Mouse (Mus musculus): Measurements from ENCODE around the gene Mtrex.

Gene Mtrex

DNA sequence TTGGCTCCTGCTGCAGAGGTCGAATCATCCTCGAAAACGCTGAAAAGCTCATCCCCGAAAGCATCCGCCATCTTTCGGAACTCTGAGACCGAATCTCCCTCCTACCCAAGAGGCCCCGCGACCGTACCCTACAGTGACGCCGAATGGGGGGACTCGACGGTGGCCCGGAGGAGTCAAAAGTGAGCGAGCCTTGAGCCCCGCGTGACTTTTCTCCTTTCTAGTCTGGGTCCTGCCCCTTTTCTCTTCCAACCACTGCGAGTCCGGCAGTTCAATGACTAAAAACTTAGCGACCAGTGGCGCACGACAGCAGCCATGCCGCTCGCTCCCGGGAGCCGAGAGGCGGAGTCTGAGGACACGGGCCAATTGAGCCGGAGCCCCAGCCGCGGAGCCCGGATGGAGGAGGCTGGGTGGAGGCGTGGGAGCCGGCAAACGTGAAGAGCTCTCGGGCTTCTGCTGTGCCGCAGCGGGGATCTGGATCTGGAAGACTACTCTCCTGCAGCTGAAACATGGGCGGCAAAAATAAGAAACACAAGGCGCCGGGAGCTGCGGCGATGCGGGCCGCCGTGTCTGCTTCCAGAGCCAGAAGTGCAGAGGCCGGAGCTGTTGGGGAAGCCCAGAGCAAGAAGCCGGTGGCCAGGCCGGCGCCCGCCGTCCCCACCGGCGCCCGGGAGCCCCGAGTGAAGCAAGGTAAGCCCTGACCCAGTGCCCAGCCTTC is at the start of gene Mtrex, which contains the start of gene Dhx29:
Gene Mtrex (minus strand): TSS at position 112 of the 715 bp plus-strand sequence.
Gene Dhx29 (plus strand): TSS at position 168 of the 715 bp plus-strand sequence.
- ATAC-seq (ENCODE audit: insufficient number of reproducible peaks, low FRiP score, low TSS enrichment), result peak; percentile 99

DNA sequence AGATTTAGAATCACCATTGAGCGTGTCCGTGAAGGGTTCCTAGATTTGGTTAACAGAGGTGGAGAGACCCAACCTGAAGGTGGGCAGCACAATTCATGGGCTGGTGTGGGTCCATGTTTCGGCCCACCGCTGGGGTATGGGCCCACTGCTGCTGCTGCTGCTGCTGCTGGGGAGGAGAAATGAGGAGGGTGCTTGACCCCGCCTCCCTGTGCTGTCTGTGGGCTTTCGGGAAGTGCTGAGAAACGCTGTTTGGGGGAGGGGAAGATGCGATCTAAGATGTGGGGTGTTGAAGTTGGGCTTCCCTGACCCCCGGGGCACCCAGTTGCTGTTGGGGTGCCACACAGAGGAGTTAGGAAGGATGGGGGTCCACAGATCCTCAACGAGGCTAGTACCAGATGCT is 49.5 kb upstream of the Mtrex start:
- no peak for ATAC-seq (ENCODE audit: insufficient number of reproducible peaks, low FRiP score, low TSS enrichment)

DNA sequence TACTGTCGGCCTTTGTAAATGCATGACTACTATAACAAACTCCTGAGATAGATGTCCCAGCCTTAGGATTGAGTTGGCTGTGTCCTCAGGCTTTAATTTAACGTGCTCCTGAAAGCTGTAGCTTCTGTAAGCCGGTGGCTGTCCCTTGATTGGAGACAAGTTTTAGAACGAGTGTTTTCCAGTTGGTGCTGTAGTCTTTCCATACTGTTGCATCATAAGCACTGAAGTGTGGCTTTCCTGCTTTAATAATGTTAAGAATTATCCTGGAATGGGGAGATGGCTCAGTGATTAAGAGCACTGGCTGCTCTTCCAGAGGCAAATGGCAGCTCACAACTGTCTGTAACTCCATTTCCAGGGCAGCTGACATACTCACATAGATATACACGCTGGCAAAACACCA is 40.1 kb upstream of the Mtrex start:
- ATAC-seq (ENCODE audit: insufficient number of reproducible peaks, low FRiP score, low TSS enrichment), result no peak

DNA sequence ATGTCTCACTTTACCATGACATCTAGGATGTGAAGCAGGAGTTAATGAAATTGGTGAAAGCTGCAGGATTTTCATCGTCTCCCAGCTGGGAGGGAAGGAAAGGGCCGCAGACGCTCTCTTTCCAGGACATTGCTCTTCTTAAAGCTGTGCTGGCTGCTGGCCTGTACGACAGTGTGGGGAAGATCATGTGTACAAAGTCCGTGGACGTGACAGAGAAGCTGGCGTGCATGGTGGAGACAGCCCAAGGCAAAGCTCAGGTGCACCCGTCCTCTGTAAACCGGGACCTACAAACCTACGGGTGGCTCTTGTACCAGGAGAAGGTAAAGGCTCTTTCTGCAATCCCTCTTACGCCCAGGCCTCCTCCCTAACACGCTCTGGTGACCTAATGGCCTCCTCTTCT is 37.2 kb upstream of the Mtrex start:
- no peak for ATAC-seq (ENCODE audit: insufficient number of reproducible peaks, low FRiP score, low TSS enrichment)

DNA sequence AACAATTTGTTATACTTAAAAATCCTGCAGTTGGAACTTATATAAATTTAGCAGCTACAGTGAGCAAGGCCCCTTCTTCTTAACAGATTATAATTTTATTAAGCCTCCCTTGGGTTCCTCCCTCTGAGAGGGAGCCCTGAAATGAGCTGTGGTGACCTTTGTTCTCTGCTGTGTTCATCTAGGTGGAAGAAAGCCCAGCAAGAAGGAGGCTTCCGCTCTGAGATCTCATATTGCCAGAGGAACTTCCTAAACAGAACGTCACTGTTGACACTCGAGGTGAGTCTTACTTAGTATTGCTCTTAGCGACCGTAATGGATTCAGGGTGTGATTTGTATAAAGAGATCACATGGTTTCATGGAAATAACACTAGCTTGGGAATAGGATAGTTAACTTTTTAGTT is 35.9 kb upstream of the Mtrex start:
- no peak for ATAC-seq (ENCODE audit: insufficient number of reproducible peaks, low FRiP score, low TSS enrichment)

DNA sequence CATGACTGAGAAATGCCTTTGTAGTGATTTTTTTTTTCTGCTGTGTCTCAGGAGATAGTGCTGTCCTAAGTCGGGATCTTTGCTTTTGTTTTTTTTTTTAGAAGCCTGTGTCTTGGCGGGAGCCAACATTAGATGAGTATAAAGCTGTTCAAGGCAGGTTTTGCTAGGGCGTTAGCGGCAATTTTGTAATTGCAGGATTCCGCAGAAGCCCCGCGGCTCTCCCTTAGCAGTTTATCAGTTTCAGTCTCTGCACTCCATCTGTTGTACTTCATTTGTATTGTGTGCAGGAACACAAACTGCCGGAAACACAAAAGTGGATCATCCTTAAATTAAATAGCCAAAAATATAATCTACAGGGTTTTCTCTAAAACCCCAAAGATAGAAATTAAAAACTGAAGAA is 26.9 kb upstream of the Mtrex start:
- no peak for ATAC-seq (ENCODE audit: insufficient number of reproducible peaks, low FRiP score, low TSS enrichment)

DNA sequence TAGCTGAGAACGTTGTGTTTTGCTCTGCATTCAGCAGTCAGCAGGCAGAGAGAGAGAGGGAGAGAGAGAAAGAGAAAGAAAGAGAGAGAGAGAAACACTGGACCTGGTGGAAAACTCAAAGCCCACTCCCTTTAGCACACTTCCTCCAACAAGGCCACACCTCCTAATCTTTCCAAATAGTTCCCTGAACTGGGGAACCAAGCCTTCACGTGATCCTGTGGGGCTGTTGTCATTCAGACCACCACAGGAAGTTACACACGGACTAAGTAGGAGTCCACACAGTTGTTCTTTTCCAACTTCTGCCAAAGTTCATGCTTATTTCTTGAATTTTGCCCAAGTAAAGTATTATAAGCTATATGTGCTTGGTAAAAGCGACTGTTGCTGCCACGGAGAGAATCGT is 18.7 kb upstream of the Mtrex start:
- ATAC-seq (ENCODE audit: insufficient number of reproducible peaks, low FRiP score, low TSS enrichment), result no peak

DNA sequence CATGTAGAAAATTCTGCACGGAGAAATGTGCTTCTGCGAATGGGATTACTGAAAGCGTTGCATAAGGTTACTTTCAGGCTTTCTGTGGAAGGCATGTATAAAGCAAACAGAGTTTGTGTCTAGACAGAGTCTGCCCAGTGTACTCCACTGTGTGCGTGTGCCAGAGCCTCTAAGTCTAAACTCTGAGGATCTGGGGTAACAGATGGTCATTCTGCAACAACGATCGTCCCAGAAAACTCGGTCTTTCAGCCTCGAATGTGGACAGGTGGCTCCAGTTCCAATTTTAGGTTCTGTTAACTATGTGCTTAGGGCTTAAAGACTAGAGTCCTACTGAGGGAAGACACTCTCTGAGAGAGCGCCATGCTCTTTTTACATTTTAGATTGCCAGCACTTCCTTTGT is 18.1 kb upstream of the Mtrex start:
- ATAC-seq (ENCODE audit: insufficient number of reproducible peaks, low FRiP score, low TSS enrichment), result no peak

DNA sequence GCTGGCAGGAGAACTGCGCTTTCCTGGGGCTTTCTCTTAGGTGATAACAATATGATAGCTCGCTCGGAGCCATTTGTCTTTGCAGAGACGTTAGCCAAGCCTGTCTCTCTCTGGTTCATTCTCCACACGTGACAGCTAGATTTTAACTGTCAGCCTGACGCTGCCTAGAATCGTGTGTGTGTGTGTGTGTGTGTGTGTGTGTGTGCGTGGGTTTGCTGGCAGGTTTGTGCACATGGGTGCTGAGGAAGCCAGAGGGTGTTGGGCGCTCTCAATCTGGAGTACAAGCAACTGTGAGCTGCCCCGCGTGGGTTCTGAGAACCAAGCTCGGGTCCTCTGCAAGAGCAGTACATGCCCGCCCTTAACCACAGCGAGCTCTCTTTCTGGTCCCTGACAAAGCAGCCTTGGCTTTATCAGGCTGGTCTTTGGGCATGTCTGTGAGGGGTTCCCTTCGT is 14.7 kb upstream of the Mtrex start:
- no peak for ATAC-seq (ENCODE audit: insufficient number of reproducible peaks, low FRiP score, low TSS enrichment)

DNA sequence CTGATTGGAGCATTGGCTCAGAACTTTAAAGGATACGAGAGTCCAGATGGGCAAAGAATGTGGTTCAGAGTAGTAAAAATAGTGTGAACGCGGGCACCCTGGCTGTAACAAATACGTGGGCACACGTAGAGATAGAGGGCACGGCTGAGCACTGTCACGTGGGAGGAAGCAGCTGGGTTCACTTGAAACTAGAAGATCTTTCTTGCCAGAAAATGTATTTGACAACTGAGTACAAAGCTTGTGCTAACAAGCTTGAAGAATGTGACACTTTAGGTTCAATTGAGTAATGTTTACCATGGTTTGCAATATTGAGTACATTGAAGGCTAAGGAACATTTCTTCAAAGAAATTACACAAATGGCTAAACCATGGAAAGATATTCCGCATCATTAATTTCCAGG is 10.9 kb upstream of the Mtrex start:
- no peak for ATAC-seq (ENCODE audit: insufficient number of reproducible peaks, low FRiP score, low TSS enrichment)

DNA sequence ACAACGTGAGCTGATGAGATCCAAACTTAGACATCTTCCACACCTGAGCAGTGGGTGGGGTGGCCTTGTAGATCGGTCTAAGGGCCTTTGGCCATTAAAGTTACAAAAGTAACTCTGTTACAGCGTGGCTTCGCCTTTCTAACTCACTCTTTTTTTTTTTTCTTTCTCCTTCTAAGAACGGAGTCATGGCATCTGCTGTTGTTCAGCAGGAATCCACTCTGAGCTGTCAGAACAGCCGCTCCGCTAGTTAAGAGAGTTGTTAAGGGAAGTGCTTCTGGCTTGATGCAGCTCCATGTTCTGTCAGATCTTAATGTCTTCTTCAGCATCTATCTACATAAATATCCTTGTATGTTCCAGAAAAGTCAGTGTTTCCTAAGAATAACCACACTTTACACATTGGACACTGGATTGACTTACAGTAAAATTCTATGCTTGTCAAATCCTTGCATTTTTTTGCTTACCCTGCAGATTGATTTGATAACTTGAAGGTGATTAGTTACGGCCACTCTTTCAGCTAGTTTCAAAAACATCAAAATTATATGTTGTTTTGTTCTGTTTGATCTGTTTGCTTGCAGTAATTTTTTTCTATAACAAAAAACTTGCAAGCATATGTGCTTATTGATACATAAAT is 955 bp upstream of the Mtrex start:
- no peak for ATAC-seq (ENCODE audit: insufficient number of reproducible peaks, low FRiP score, low TSS enrichment)

DNA sequence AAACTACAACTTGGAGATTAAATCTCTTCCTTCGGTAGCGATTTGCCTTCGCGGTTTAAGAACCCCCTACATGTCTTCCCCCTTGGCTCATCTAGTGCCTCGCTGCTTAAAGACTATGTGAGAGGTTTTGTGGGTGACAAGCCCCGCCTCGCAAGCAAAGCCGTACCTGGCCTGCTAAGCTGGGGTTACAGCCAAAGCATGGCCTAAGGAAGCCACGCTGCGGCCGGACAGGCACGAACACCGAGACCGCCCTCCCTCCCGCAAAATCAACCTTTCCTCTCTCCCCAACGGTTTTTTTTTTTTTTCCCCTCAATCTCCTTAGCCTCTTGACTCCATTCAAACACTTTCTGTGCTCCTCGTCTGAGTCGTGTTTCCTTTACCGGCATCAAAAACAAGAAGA is 402 bp downstream of the Mtrex start:
- 0 out of 2 replicates have a peak, but pooled peaks have one; percentile 5 for ATAC-seq (ENCODE audit: insufficient number of reproducible peaks, low FRiP score, low TSS enrichment)

DNA sequence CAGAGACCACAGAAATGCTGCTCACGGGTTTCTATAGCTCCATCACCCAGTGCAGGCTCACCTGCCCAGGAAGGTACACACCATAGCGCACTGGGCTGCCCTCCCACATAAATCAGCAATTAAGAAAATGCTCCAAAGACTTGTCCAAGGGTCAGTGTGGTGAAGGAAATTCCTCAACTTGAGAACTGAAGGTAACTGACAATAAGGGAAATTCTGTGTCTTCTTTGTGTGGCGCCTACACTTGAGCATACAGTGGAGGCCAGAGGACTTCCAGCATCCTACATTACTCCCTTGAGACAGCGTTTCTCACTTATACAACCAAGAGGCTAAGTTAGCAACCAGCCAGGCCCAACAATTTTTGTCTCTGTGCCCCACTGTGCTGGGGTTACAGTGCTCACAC is 1.2 kb downstream of the Mtrex start:
- ATAC-seq (ENCODE audit: insufficient number of reproducible peaks, low FRiP score, low TSS enrichment), result no peak

DNA sequence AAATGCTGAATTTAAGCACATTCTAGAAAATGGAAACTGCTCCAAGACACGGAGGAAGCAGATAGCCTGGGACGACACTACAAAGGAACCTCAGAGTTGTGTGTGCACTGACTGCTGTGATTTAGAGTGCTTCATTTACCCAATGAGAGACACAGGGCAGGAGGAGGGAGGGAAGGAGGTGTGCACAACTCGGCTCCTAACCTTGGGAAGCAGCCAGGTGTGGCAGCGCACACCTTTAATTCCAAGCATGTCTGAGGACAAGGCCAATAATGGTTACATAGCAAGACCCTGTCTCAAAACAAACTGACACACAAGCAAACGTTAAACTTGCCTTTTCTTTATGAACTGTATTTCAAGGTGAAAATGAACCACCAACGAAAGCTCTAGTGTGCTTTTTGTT is 1.9 kb downstream of the Mtrex start:
- ATAC-seq (ENCODE audit: insufficient number of reproducible peaks, low FRiP score, low TSS enrichment), result no peak

DNA sequence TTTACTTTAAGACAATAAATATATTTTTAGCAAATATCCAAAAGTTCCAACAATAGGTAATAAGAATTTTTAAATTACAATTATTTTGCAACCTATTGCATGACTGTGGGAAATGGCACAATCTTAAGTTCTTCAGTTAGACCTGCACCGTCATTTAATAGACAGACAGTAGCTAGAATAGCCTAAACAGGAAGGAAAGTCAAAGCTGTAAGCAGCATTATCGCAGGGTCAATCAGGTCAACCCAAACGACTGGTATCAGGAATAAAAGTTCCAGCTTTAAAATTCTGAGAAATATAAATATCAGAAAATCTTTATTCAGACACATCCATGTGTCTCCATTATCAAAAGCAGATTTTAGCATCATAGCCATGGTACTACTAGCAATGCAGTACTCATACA is 6.3 kb downstream of the Mtrex start:
- ATAC-seq (ENCODE audit: insufficient number of reproducible peaks, low FRiP score, low TSS enrichment), result no peak

DNA sequence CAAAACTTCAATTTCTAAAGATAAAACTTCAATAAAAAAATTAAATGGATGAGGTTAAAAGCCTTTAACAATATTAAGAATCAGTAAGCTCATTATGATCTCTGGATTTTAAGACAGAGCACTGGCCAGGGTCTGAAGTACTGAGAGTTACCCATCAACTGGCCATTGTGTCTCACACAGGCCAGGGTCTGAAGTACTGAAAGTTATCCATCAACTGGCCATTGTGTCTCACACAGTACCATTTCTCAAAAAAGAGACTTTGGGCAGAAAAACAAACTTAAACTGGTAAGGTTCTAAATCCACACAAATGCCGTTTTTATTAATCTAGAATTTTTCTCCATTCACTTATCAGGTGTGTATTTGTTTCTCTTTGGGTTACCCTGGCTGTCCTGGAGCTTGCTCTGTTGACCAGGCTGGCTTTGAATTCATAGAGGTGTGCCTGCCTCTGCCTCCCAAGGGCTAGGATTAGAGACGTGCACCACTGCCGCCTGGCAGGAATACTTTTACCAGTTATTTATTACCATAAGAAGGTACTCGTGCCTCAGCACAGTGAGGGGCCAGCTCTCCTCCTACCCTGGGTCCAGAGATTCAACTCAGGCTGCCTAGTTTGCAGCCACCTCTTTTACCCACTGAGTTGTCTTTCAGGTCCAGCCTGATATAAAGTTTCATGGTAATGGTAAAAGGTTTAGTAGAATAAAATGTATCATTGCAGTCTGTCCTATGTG is 7.9 kb downstream of the Mtrex start:
- no peak for ATAC-seq (ENCODE audit: insufficient number of reproducible peaks, low FRiP score, low TSS enrichment)

DNA sequence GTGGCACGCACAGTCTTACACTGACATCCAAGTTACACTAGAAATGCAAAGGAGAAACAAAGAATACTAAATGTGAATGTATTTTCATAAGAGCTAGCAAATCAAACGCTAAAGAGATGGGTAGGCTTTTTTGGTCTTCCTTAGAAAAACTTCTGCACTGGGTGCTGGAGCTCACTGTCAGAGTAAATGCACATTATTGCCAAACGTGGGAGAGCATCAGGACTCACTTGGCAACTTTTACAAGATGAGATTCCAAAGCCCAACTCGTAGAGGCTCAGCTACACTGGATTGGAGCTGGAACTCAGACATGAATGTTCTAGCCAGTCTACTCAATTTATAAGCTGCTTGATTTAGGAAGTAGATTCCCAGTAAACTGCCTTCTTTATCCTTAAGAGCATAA is 16.8 kb downstream of the Mtrex start:
- no peak for ATAC-seq (ENCODE audit: insufficient number of reproducible peaks, low FRiP score, low TSS enrichment)

DNA sequence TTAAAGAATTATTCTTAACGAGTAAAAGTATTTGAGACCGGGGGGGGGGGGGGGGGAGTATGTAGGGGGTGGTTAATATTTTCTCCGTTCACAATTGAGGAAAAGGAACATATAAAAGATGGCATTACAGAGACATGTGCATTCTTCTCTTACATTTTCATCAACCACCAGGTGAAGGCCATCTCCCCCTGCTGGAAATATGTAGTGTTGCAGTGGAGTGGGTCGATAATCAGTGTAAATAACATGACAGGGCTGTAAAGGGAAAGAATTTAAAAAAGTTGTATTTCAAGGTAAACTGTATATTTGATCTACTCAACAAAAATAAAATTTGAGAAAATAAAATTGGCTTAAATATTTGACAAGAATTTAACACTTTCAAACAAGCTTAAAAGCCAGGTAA is 17.5 kb downstream of the Mtrex start:
- no peak for ATAC-seq (ENCODE audit: insufficient number of reproducible peaks, low FRiP score, low TSS enrichment)

DNA sequence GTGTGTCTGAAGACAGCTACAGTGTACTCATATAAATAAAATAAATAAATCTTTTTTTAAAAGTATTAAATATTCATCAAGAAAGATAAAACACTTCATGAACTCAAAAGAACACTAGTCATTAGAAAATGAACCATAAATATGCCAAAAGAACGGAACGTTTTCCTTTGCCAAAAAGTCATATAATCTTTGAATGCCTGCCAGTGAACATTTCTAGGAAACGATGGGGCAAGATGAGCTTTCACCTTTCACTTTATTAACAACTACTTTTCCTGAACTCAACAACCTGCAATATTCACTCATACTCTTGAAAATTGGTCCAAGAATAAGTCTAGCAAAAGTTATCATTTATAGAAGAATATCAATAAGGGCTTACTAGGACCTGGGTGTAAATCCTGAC is 25.0 kb downstream of the Mtrex start:
- ATAC-seq (ENCODE audit: insufficient number of reproducible peaks, low FRiP score, low TSS enrichment), result no peak

DNA sequence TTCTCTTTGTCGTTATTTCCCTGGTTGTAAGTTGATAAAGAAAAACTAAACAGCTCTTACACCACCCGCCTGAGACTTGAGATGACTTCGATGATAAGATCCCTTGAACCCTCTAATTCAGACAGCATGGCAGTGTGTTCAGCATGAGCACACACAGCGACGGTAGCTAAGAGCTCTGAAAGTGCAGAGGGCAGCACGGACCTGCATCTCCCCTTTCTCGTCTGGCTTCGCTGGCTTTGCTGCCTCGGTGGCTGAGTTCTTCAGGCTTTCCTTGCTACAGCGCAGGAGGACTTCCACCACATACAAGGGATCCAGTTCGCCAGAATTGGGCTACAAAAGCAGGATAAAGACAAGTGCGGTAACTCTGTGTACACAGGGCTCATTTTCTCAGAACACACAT is 40.0 kb downstream of the Mtrex start:
- no peak for ATAC-seq (ENCODE audit: insufficient number of reproducible peaks, low FRiP score, low TSS enrichment)

DNA sequence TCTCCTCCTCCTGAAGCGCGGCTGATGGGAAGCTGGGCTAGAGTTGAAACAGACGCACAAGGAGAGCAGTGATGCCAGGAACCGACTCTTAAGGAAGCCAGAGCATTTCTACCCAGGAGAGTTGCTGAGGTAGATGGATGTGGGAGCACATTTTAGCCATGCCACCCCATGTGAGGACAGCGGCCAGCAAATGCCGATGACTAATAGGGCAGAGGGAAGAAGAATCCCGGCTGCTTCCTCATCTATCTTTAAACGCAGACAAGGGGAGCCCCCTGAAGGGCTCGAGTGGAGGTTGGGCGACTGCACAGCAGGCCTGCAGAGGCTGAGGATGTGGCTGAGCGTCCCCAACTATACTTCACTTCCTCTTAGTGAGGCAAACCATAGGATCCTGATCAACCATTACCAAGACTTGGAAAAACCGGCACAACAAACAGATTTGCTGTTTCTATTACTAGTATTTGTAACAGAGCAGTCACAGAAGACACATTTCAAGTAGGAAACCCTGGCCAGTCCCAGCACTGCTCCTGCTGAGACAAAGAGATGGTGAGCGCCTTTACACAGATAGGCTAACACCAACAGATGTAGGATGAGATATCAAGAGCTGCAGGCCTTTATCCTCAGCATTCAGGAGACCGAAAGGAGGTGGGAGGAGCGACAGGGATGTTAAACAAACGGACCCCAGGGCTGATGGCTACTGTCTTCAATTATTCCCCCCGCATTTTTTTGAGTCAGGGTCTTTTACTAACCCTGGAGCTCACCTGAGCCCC is 55.5 kb downstream of the Mtrex start:
- ATAC-seq (ENCODE audit: insufficient number of reproducible peaks, low FRiP score, low TSS enrichment), result no peak
